Mouse (Mus musculus): ENCODE results near the gene Trpm8. TPM values are rescaled to one million over a fixed set of nuclear protein-coding genes. Genes with fewer than 3 reads are reported as not detected.

Gene Trpm8
- total RNA-seq, 2 experiments from 2014 or later = not detected

DNA sequence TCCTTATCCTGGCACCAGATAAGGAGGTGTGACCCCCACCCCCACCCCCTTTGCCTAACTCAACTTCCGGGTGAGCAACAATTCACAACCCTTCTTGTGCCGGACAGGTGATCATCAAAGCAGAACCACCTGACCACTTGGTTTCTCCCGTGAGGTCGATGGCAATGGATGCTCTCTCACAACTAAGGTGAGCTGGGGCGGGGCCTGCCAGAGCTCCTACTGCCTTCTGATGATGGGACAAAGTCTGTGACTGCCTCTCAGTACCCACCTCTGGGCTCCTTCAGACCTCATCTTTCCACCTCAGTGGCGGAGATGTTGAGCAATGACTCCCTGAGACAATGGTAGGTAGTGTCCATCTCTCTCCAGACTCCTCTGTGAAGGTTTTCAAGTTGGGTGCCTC is 31.6 kb upstream of the Trpm8 start:
- ATAC-seq (replicated peaks; ENCODE audit: low FRiP score, poor library complexity, severe bottlenecking) = no peak

- ATAC-seq (replicated peaks; ENCODE audit: low FRiP score, poor library complexity, severe bottlenecking) = no peak
Measured at GRCm38 (mm10) chr1:88246386-88246785, 31.1 kb upstream of the Trpm8 start.

DNA sequence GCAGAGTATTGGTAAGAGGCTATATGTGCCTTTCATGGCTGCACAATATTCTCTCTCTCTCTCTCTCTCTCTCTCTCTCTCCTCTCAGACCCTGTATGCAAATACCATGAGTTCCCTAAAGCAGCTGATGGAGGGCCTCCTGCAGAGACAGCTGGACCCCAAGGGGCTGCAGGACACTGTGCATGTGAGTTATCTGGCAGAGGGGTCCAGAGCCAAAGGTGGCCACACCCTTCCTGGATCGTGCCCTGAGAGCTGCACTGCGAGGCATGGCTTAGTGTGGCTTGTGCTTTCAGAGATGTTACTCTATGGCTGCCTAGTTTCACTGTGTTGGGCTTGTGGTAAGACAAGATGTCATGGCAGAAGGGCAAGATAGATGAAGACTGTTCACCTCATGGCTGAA is 29.8 kb upstream of the Trpm8 start:
- ATAC-seq (replicated peaks; ENCODE audit: low FRiP score, poor library complexity, severe bottlenecking) = no peak

- no peak for ATAC-seq (replicated peaks; ENCODE audit: low FRiP score, poor library complexity, severe bottlenecking)
Measured at GRCm38 (mm10) chr1:88248658-88249057, 28.8 kb upstream of the Trpm8 start.

DNA sequence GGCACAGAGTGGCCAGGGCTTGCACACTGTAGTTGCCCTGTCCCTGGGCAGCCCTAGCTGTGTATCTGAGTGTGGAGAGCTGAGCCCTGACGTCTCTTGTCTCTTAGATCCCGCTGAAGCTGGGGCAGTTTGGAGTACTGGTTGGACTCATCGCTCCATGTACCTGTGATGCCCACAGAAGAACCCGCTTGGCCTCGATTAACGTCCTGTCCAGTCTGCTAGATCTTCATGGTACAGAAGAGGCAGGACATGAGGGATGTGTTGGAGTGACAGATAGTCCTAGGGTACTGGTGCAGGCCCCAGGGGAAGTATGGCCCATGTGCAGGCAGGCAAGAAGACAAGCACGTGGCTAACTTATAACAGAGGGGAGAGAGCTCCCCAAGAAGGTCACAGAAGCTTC is 27.9 kb upstream of the Trpm8 start:
- ATAC-seq (replicated peaks; ENCODE audit: low FRiP score, poor library complexity, severe bottlenecking) = no peak

DNA sequence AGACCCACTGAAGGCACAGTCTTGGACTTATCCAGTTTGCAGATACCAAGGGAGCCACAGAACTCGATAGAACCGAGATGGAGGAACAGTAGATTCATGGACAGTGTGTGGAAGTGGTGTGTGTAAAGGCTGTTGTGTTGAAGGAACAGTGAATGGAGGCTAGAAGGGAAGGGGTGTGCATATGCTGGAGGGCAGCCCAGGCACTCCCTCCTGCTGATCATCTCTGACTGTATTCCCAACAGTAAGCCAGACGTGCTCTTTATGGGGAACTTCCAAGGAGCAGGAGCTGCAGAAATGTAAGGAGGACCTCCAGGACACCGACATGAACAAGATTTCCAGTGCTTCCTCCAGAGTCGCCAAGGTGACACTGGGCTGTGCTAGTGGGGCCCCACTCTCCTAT is 27.4 kb upstream of the Trpm8 start:
- no peak for ATAC-seq (replicated peaks; ENCODE audit: low FRiP score, poor library complexity, severe bottlenecking)

GRCm38 (mm10) chr1:88253106-88253505 is 24.4 kb upstream of the Trpm8 start:
- no peak for ATAC-seq (replicated peaks; ENCODE audit: low FRiP score, poor library complexity, severe bottlenecking)

- no peak for ATAC-seq (replicated peaks; ENCODE audit: low FRiP score, poor library complexity, severe bottlenecking)
Measured at GRCm38 (mm10) chr1:88253540-88253939, 23.9 kb upstream of the Trpm8 start.

DNA sequence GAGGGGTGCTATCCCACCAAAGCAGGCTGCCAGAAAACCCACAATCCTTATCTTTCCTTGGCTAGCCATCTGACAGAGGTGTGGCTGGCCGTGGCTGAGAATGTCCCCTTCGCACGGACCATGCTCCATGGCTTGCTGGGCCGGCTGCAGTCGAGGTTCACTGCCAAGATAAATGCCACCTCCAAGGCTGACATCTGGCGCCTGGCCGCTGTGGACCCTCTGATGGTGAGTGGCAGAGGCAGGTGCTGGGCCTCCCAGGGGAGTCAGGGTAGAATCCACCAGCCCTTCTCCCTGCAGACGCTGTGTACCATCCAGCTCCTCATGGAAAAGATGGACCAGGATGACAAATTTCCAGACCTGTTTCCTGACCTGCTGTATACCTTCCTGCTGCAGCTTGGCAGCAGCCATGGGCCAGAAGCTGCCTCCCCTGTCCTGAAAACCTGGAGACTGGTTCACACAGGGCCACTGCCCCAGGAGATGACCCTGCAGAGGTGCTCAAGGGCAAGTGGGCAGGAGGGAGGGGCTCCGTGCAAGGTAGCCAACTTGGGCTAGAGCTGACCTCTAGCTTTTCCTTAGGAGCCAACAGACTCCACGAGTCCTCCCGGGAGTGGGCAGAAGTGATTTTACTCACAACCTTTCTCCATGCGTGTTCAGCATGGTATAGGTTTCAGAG is 22.5 kb upstream of the Trpm8 start:
- no peak for ATAC-seq (replicated peaks; ENCODE audit: low FRiP score, poor library complexity, severe bottlenecking)

- no peak for ATAC-seq (replicated peaks; ENCODE audit: low FRiP score, poor library complexity, severe bottlenecking)
Measured at GRCm38 (mm10) chr1:88255466-88255857, 22.0 kb upstream of the Trpm8 start.

GRCm38 (mm10) chr1:88255989-88256754 is 21.3 kb upstream of the Trpm8 start:
- ATAC-seq (replicated peaks; ENCODE audit: low FRiP score, poor library complexity, severe bottlenecking) = no peak

DNA sequence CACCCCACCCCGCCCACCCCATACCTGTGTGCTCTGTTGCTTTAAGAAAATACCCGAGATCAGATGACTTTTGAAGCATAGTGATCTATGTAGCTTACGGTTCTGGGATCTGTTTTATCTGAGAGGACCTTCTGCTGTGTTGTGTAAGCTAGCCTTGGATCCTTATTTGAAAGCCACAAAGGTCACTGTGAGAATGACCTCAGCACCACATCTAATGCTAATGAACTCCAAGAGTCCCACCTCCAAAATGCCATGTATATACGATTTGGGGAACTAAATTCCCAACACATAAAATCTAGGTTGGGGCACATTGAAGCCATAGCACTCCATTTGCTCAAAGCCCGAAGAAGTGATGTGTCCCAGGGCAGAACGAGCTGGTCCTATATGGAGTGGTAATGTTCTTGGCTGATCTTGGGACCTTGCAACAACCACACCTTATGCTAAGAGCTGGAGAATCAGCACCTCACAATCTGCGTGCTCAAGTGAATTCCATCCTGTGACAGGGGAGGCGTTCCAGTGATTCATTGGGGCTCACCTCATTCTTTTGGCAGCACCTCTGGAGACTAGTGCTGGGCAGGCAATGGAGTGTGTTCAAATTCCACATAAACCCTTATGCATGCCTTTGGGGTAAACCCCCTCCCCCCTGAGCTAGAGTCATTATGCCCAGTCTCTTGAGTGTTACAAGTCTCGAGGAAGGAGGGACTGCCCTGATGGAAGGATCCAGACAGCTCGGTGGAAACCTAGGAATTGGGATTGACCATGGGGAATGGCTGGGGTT is 20.4 kb upstream of the Trpm8 start:
- ATAC-seq (replicated peaks; ENCODE audit: low FRiP score, poor library complexity, severe bottlenecking) = no peak

DNA sequence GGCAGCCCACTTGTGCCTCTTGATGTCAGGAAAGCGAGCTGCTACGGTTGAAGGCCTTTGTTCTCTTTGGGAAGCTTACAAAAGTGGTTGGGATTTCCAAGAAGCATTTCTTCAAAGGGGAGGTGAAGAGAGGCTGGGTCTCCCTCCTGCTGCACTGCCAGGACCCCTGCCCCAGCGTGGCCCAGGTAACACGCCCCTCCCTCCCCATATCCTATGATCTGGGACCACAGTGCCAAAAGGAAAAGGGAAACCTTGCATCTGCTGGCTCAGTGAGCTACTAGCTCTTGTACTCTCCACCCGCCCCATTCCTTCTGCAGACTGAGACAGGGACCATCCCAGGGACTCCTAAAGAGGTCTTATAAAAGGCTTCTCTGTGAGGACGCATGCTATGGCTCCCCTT is 19.8 kb upstream of the Trpm8 start:
- no peak for ATAC-seq (replicated peaks; ENCODE audit: low FRiP score, poor library complexity, severe bottlenecking)

DNA sequence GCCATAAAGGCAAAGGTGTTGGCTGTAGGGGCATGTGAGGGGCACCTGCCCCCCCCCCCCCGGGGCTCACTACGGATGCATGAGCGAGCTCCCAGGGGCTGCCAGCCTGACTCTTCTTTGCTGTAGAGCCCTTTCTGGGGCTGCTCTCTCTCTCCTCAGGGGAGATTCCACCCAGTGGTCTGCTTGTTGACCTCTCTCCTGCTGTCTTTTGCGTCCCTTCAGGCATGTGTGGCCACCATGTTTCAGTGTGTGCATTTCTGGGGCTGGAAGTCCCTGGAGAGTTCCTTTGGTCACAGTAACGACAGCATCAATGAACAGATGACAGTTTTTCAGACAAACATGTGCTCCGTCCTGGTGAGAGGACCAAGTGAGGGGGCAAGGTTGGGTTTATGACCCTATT is 19.1 kb upstream of the Trpm8 start:
- no peak for ATAC-seq (replicated peaks; ENCODE audit: low FRiP score, poor library complexity, severe bottlenecking)

- ATAC-seq (replicated peaks; ENCODE audit: low FRiP score, poor library complexity, severe bottlenecking) = no peak
Measured at GRCm38 (mm10) chr1:88258881-88259642, 18.4 kb upstream of the Trpm8 start.

- ATAC-seq (replicated peaks; ENCODE audit: low FRiP score, poor library complexity, severe bottlenecking) = no peak
Measured at GRCm38 (mm10) chr1:88259643-88260024, 17.8 kb upstream of the Trpm8 start.

DNA sequence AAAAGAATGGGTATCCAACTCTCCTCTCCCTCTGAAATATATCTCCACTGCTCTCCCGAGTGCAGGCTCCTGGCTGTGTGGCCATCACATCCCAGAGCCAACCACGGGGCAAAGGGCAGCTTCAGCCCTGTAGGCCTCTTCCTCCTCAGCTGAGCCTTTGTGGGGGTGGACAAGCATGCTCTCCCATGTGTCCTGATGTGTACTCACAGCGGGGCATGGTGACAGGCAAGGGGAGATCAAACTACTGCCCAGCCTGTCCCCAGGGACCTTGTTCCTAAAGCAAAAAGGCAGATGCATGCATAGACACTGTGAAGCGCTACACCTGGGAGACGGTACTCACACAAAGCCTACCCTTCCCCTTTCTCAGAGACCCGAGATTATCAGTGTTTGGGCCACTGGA is 17.3 kb upstream of the Trpm8 start:
- ATAC-seq (replicated peaks; ENCODE audit: low FRiP score, poor library complexity, severe bottlenecking) = no peak

DNA sequence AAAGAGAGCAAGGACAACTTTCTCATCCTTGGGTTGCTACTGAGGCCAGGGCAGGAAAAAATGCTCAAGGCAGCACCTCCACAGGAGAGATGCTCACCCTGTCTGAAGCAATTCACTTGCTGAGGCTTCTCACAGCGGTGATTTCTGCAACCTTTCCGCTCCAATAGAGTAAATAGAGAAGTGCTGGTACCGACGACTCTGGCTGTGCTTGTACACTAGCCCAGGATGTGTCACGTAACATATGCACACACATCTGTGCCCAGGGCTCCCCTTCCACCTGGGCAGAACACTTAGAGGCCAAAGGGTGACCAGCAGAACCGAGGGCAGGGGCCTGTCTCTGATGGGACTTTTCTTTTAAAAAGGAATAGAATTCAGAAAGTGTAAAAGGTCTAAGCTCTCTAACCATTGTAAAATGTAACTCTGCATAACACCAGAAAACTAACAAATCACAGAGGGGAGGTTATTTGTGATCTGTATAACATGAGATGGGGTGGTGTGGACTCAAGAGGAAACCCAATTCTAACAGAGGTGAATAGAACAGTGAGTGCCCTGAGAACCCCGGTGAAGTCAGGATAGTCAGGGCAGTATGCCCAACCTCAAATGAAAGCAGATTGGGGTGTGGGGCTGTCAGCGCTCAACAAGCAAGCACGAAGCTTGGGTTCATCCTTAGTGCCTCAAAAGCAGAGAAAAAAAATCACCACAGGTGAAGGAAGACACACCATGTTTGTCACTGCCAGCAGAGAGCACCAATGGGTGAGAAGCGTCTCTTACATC is 16.7 kb upstream of the Trpm8 start:
- ATAC-seq (replicated peaks; ENCODE audit: low FRiP score, poor library complexity, severe bottlenecking) = no peak

GRCm38 (mm10) chr1:88261706-88262105 is 15.8 kb upstream of the Trpm8 start:
- ATAC-seq (replicated peaks; ENCODE audit: low FRiP score, poor library complexity, severe bottlenecking) = no peak
